Mouse (Mus musculus): ENCODE results near the gene Fgfr2.

- no peak for TF ChIP-seq POLR2A (IDR thresholded peaks at IDR 0.05; ENCODE audit: low read depth, low read length)
- TF ChIP-seq CTCF (conservative IDR thresholded peaks at IDR 0.05; ENCODE audit: insufficient read depth, insufficient read length, low read depth, low read length) = no peak
Measured at GRCm38 (mm10) chr7:132657371-132658057, 465.6 kb downstream of the Fgfr2 start.

Measured in kidney, adult 2 months (tissue).